In genomic region chr12:79612334-79613060, GRCm38 (mm10) we compare ENCODE assay signal across 8 mouse cellular contexts.
DNase-seq lines count a peak whose midpoint lies in the region; ATAC-seq and TF ChIP-seq lines count a peak whose summit lies in the region.

No protein-coding gene starts in this region.

- POLR2A ChIA-PET in Patski (lab: Charles Lee), result interaction anchor here (1.0 to 1.2 kb wide), 2 partner anchors 519 to 520 kb away, joined by 4 to 5 read pairs; no protein-coding TSS in a partner anchor

- TF ChIP-seq CTCF in Patski (IDR thresholded peaks at IDR 0.05), result peak; percentile 95

- no peaks in the 10 kb centered on the region for H3K27me3 ChIP-seq in Patski
- no peaks in the 10 kb centered on the region for H3K27me3 ChIP-seq in hindbrain, embryonic 14.5 days (ENCODE audit: control insufficient read depth, insufficient read depth, low read length)

- DNase-seq in Patski (ENCODE audit: low read depth, low spot score), result no peak
- peak; percentile 93 to 96 for DNase-seq in cerebellum, postnatal 14 days
- DNase-seq in frontal cortex, postnatal 14 days (ENCODE audit: low spot score in 2 of 2), result peak; percentile 61 to 78
- peak; percentile 91 for DNase-seq in hindbrain, embryonic 14.5 days (ENCODE audit: low spot score)
- peak; percentile 78 to 79 for DNase-seq in layer of hippocampus, postnatal 36 days
- peak; percentile 85 for DNase-seq in lung, postnatal 36 days
- peak; percentile 95 for DNase-seq in retina, postnatal 1 day
- DNase-seq in urinary bladder, adult 18-20 months (ENCODE audit: low spot score in 2 of 2), result peak; percentile 76 to 88

- WGBS in hindbrain, embryonic 14.5 days, result 49% methylated on average over 14 of the region's 14 CpGs

- CTCF ChIA-PET in Patski (lab: Charles Lee), result interaction anchor here (1.3 kb wide), 2 partner anchors 128 to 528 kb away, joined by 3 to 5 read pairs; no protein-coding TSS in a partner anchor

- no peak overlapping the region for H3K9ac ChIP-seq in hindbrain, embryonic 14.5 days

- H3K27ac ChIP-seq in hindbrain, embryonic 14.5 days, result 0 out of 2 replicates have a peak overlapping the region, but pooled peaks have one; percentile 18

- no peaks in the 10 kb centered on the region for H3K36me3 ChIP-seq in hindbrain, embryonic 14.5 days (replicated peaks; ENCODE audit: control insufficient read depth, insufficient read depth)

- H3K4me1 ChIP-seq in hindbrain, embryonic 14.5 days (replicated peaks; ENCODE audit: control insufficient read depth, insufficient read depth, low read length), result 0 out of 2 replicates have a peak, but pooled peaks cover 3% of the 10 kb centered on the region

- no peak overlapping the region for H3K4me3 ChIP-seq in hindbrain, embryonic 14.5 days (replicated peaks; ENCODE audit: low read length)

- H3K9me3 ChIP-seq in hindbrain, embryonic 14.5 days (ENCODE audit: control insufficient read depth, low read length), result no peaks in the 10 kb centered on the region

- H3K4me2 ChIP-seq in hindbrain, embryonic 14.5 days (replicated peaks), result no peak overlapping the region

- ATAC-seq in Patski, result peak; percentile 54
- peak; percentile 92 for ATAC-seq in hindbrain, embryonic 14.5 days (ENCODE audit: low FRiP score)

- in situ Hi-C loops in Patski (cut with MboI; ENCODE audit: low pct_unique_long_range_greater_than_20kb), result loop anchor here (5.0 to 25.0 kb wide), 4 partner anchors 255 to 775 kb away; no protein-coding TSS in a partner anchor
